Mouse (Mus musculus) liver, postnatal 0 days (tissue): ENCODE data around the gene Aqp9. TPM values are rescaled to one million over a fixed set of nuclear protein-coding genes. Genes with fewer than 3 reads are reported as not detected.

Source experiments
- ATAC-seq: fragments of 200-750 bp; cut with Nextera tagmentation; 2 replicates; pipeline ENCODE4 v1.8.0; 2017; ENCODE audit warnings: mild to moderate bottlenecking, moderate library complexity
- DNase-seq: peaks from one replicate; pipeline ENCODE4 v3.0.0-alpha.2; 2016
- H3K27ac ChIP-seq: fragments of 300-500 bp; sonication (generic); 2 replicates; pipeline ENCODE4 v1.5.1; 2014; ENCODE audit warnings: antibody characterized with exemption, moderate library complexity, mild to moderate bottlenecking, low read depth
- H3K27me3 ChIP-seq: fragments of 300-500 bp; sonication (generic); 2 replicates; pipeline ENCODE4 v1.6.1; 2014; ENCODE audit warnings: low read length, control low read depth, mixed read lengths; ENCODE audit not compliant: insufficient read depth
- H3K36me3 ChIP-seq: fragments of 300-500 bp; sonication (generic); replicated peaks from 2 replicates; pipeline ENCODE4 v1.6.1; 2014; ENCODE audit warnings: mild to moderate bottlenecking, control low read depth, low read length, moderate library complexity, mixed read lengths; ENCODE audit not compliant: insufficient read depth
- H3K4me1 ChIP-seq: fragments of 300-500 bp; sonication (generic); 2 replicates; pipeline ENCODE4 v1.6.1; 2014; ENCODE audit warnings: antibody characterized with exemption, mild to moderate bottlenecking, control low read depth; ENCODE audit not compliant: insufficient read depth
- H3K4me2 ChIP-seq: fragments of 300-500 bp; sonication (generic); 2 replicates; pipeline ENCODE4 v1.6.1; 2014; ENCODE audit warnings: low read depth, mild to moderate bottlenecking, low read length, moderate library complexity, mixed read lengths
- H3K4me3 ChIP-seq: fragments of 300-500 bp; sonication (generic); 2 replicates; pipeline ENCODE4 v1.5.1; 2014; ENCODE audit warnings: low read depth, low read length
- H3K9ac ChIP-seq: fragments of 300-500 bp; sonication (generic); replicated peaks from 2 replicates; pipeline ENCODE4 v1.6.1; 2014; ENCODE audit warnings: mild to moderate bottlenecking, moderate library complexity
- H3K9me3 ChIP-seq: fragments of 300-500 bp; sonication (generic); 2 replicates; pipeline ENCODE4 v1.6.1; 2016; ENCODE audit warnings: mild to moderate bottlenecking, control low read depth, low read length, mixed read lengths
- CTCF ChIP-seq: sonication (generic); IDR thresholded peaks from 2 replicates; pipeline ENCODE4 v1.5.1; 2016; ENCODE audit warnings: antibody characterized with exemption, low read depth
- EP300 ChIP-seq: IDR thresholded peaks from 2 replicates; pipeline ENCODE4 v1.6.1; 2016; ENCODE audit warnings: antibody characterized with exemption, low read depth, mild to moderate bottlenecking
- WGBS: fragments of 180-500 bp; shearing (Covaris S2); extraction: QIAGEN DNeasy Blood & Tissue Kit; methylation state at CpG from one replicate; pipeline ENCODE4 v1.1.7; 2014; ENCODE audit not compliant: insufficient replicate concordance; 5-methylcytosine and 5-hydroxymethylcytosine counted together
- polyA plus RNA-seq: library from polyadenylated mRNA; unstranded; fragments of >200 nt; fragmentation: Nextera tagmentation; extraction: Ambion mirVana; gene quantifications from 2 replicates; pipeline ENCODE4 v1.2.1, GENCODE M21; 2015

Aqp9 gene
- polyA plus RNA-seq, 1 experiment from 2014 or later = 75.4 TPM

GRCm38 (mm10) chr9:71173533-71173932 lies 5.1 kb upstream of the Aqp9 start:
- Histone ChIP-seq H3K4me3 (no peak overlapping the region), H3K4me2 (no peak overlapping the region), H3K9me3 (no peaks in the 10 kb centered on the region), H3K27me3 (no peaks in the 10 kb centered on the region), H3K27ac (0 out of 2 replicates have a peak overlapping the region, but pooled peaks have one; percentile 5), H3K9ac (no peak overlapping the region), H3K4me1 (peaks cover 23% of the 10 kb centered on the region), H3K36me3 (no peaks in the 10 kb centered on the region)
- 63% methylated on average over 9 of the region's 9 CpGs for WGBS
- no peak for DNase-seq
- TF ChIP-seq EP300 = no peak
- TF ChIP-seq CTCF = peak; percentile 33; the same call in 1 of the 2 replicates
- ATAC-seq = no peak

DNA sequence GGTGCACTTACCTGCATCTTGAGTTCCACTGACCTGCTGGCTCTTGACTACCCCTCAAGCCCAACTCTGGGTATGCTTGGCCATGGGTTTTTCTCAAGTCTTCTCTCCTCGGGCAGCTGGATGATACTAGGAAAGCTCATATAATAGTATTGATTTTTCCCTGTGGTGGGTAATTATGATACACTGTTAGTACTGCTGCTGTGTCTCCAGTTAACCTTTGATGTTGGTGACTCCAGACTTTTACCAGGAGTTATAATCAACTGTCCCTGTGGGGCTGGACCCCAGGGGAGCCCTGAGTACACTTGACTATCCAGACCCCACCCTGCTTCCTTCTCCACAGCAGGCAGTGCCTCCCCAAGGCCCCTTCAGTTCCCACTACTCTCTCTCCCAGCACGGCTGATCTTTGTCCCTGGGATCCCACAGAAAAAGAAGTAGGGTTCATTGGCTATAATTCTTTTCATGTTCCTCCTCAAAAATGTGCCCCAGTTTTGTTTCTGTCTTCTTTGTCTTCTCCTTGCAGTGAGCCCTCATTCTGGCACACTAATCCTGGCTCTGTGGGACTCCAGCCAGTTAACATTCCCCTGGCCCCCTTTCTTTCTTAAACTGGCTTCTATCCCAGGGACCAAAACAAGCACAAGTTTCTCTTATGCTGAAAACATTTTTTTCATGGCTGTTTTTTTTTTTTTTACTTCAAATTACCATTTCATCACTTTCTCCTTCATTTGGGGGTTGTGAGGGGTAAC lies 838 bp downstream of the Aqp9 start:
- peaks cover 59% of the 10 kb centered on the region for H3K4me1 ChIP-seq
- no peaks in the 10 kb centered on the region for H3K9me3 ChIP-seq
- peak overlapping the region; percentile 95 for H3K27ac ChIP-seq
- H3K4me2 ChIP-seq = peak overlapping the region; percentile 24; the same call in 1 of the 2 replicates
- TF ChIP-seq EP300 (no peak), CTCF (no peak)
- no peak overlapping the region for H3K4me3 ChIP-seq
- H3K9ac ChIP-seq = peak overlapping the region; percentile 5; the same call in 1 of the 2 replicates
- no peaks in the 10 kb centered on the region for H3K36me3 ChIP-seq
- no peak for ATAC-seq
- WGBS = 26% methylated on average over 2 of the region's 2 CpGs
- no peaks in the 10 kb centered on the region for H3K27me3 ChIP-seq
- no peak for DNase-seq

- peak overlapping the region; percentile 95 for H3K27ac ChIP-seq
- H3K4me3 ChIP-seq = no peak overlapping the region
- TF ChIP-seq EP300 (peak; percentile 79), CTCF (no peak)
- DNase-seq (no peak), ATAC-seq (peak; percentile 21)
- 33% methylated on average over 5 of the region's 5 CpGs for WGBS
- peak overlapping the region; percentile 71 for H3K4me2 ChIP-seq
- no peaks in the 10 kb centered on the region for H3K36me3 ChIP-seq
- no peaks in the 10 kb centered on the region for H3K27me3 ChIP-seq
- 0 out of 2 replicates have a peak overlapping the region, but pooled peaks have one; percentile 5 for H3K9ac ChIP-seq
- H3K9me3 ChIP-seq = no peaks in the 10 kb centered on the region
- peaks cover 63% of the 10 kb centered on the region for H3K4me1 ChIP-seq
Observed at GRCm38 (mm10) chr9:71166871-71167465, 1.5 kb downstream of the Aqp9 start.

DNA sequence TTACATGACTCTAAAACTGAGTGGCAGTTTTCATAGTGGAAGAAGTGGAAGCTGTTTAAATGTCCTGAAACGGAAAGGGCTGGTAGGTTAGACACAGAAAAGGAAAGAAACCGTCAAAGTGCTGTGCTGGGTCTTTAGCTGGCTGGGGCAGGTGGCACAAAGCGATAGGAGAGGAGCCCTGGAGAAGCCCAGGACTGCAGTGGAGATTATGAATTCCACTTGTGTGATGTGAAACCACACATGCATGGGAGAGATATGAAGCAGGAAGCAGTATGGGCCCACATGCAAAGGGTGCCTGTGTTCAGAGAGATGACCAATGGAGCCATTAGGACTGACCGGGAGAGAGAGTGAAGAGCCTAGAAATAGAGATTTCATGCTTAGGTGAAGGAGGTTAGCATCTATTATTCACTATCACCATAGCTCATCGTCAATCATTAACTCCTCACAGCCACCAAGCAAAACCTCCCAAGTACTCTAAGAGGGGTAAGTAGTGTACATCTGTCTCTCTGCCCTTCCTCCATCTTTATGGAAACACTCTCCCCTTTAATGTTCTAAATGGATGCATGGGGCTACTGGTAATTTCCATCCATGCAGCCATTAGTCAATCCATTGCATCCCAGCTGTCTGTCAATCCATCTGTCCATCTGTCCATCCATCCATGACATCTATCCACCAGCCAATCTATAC lies 2.3 kb downstream of the Aqp9 start:
- ATAC-seq (peak; percentile 91), DNase-seq (peak; percentile 71)
- Histone ChIP-seq H3K36me3 (no peaks in the 10 kb centered on the region), H3K4me1 (peaks cover 66% of the 10 kb centered on the region), H3K4me3 (no peak overlapping the region), H3K27ac (peak overlapping the region; percentile 95), H3K27me3 (no peaks in the 10 kb centered on the region), H3K9ac (peak overlapping the region; percentile 54), H3K4me2 (peak overlapping the region; percentile 71), H3K9me3 (no peaks in the 10 kb centered on the region)
- 52% methylated on average over 5 of the region's 5 CpGs for WGBS
- TF ChIP-seq EP300 (peak; percentile 100), CTCF (no peak)

DNA sequence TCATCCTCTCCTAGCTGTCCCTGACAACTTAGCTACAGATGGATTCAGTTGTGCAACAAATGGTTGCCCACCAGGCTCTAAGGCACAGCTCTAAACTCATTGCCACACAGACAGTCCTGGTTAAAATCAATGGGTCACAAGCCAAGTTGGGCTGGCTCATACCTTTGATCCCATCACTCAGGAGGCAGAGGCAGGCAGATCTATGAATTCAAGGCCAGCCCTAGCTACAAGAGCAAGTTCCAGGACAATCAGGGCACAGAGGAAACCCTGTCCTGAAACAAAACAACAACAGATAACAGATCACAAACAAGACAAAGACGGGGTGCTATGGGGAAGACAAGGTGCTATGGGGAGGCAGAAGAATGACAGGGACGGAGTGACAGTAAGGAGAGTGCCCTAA lies 3.0 kb downstream of the Aqp9 start:
- H3K27ac ChIP-seq = peak overlapping the region; percentile 95
- H3K4me3 ChIP-seq = 0 out of 2 replicates have a peak overlapping the region, but pooled peaks have one; percentile 8
- no peaks in the 10 kb centered on the region for H3K27me3 ChIP-seq
- peak; percentile 21 for ATAC-seq
- H3K9ac ChIP-seq = peak overlapping the region; percentile 54
- 44% methylated on average over 2 of the region's 2 CpGs for WGBS
- peak overlapping the region; percentile 71 for H3K4me2 ChIP-seq
- no peaks in the 10 kb centered on the region for H3K9me3 ChIP-seq
- TF ChIP-seq EP300 (no peak), CTCF (no peak)
- H3K4me1 ChIP-seq = peaks cover 69% of the 10 kb centered on the region
- no peaks in the 10 kb centered on the region for H3K36me3 ChIP-seq
- DNase-seq = no peak

DNA sequence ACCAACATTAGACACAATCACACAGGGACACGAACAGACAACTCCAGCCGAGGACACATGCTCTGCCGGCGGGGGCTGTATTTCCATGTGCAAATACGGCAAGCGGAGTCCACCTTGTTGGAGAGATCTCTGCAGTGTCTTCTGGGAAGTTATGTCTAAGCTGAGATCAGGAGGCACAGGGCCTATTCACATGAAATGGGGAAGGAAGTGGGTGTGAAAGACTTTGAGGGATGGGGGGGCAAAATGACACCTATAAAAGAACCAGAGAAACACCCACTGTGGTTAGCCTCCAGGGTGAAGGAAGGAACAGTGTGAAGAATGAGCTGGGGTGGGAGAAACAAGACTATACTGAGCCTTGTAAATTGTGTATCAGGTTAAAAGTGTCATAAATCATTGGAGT lies 3.4 kb downstream of the Aqp9 start:
- TF ChIP-seq CTCF = no peak
- no peak for TF ChIP-seq EP300
- Histone ChIP-seq H3K9ac (peak overlapping the region; percentile 54), H3K27ac (peak overlapping the region; percentile 95), H3K4me1 (peaks cover 73% of the 10 kb centered on the region), H3K4me3 (peak overlapping the region; percentile 8; the same call in 1 of the 2 replicates), H3K27me3 (no peaks in the 10 kb centered on the region), H3K4me2 (peak overlapping the region; percentile 71), H3K9me3 (no peaks in the 10 kb centered on the region), H3K36me3 (no peaks in the 10 kb centered on the region)
- WGBS = 34% methylated on average over 6 of the region's 6 CpGs
- DNase-seq (no peak), ATAC-seq (no peak)
